Mouse (Mus musculus): Measurements from ENCODE around the gene Neo1. TPM values are rescaled to one million over a fixed set of nuclear protein-coding genes. Genes with fewer than 3 reads are reported as not detected.

The Neo1 gene
- total RNA-seq, 1 experiment from 2014 or later, result 0.60 TPM

Other genes with a start within 250 kb of the Neo1 start
- not detected in 2 replicates for gene Hcn4, start 213.0 kb downstream of the Neo1 start, total RNA-seq (2017)